Mouse (Mus musculus) MEL (cell line): ENCODE data around the gene Cenpj.

Experiments
- CTCF ChIP-seq, 3 experiments: IDR thresholded peaks in 2 of 3; conservative IDR thresholded peaks in 1 of 3; 2 replicates each; pipeline ENCODE4 v1.5.1; 2011 to 2012; ENCODE audit warnings: low read length in 3 of 3, low read depth in 2 of 3, mild to moderate bottlenecking in 2 of 3, improper control_type of control experiment in 1 of 3, inconsistent platforms in 1 of 3, mixed read lengths in 1 of 3, moderate library complexity in 1 of 3; ENCODE audit not compliant: control insufficient read depth in 1 of 3, insufficient read depth in 1 of 3, poor library complexity in 1 of 3, severe bottlenecking in 1 of 3
- E2F4 ChIP-seq: IDR thresholded peaks from 2 replicates; pipeline ENCODE4 v1.6.1; 2011; ENCODE audit warnings: low read depth, low read length, improper control_type of control experiment, borderline replicate concordance
- EP300 ChIP-seq, 2 experiments: IDR thresholded peaks; 2 replicates each; pipeline ENCODE4 v1.6.1; 2011; ENCODE audit warnings: improper control_type of control experiment in 2 of 2, low read length in 2 of 2, low read depth in 1 of 2, mild to moderate bottlenecking in 1 of 2
- MYC ChIP-seq: IDR thresholded peaks from 2 replicates; pipeline ENCODE4 v1.6.1; 2011; ENCODE audit warnings: low read depth, mild to moderate bottlenecking, low read length, improper control_type of control experiment, moderate library complexity
- NRF1 ChIP-seq: IDR thresholded peaks from 2 replicates; pipeline ENCODE4 v1.6.1; 2014; ENCODE audit warnings: low read depth, mild to moderate bottlenecking, inconsistent platforms, low read length, improper control_type of control experiment, moderate library complexity; ENCODE audit not compliant: poor library complexity, insufficient read depth, severe bottlenecking
- POLR2A ChIP-seq, 2 experiments: IDR thresholded peaks; 2 replicates each; pipeline ENCODE4 v1.6.1; 2011 to 2012; ENCODE audit warnings: low read length in 2 of 2, mild to moderate bottlenecking in 2 of 2, control low read depth in 1 of 2, improper control_type of control experiment in 1 of 2, low read depth in 1 of 2, moderate library complexity in 1 of 2; ENCODE audit not compliant: control insufficient read depth in 1 of 2, insufficient read depth in 1 of 2, poor library complexity in 1 of 2
- UBTF ChIP-seq: IDR thresholded peaks from 2 replicates; pipeline ENCODE4 v1.6.1; 2012; ENCODE audit warnings: low read depth, mild to moderate bottlenecking, inconsistent platforms, low read length, improper control_type of control experiment, moderate library complexity, borderline replicate concordance; ENCODE audit not compliant: insufficient read depth
- USF1 ChIP-seq: IDR thresholded peaks from 2 replicates; pipeline ENCODE4 v1.6.1; 2014; ENCODE audit warnings: low read depth, mild to moderate bottlenecking, inconsistent platforms, low read length, improper control_type of control experiment, moderate library complexity

DNA sequence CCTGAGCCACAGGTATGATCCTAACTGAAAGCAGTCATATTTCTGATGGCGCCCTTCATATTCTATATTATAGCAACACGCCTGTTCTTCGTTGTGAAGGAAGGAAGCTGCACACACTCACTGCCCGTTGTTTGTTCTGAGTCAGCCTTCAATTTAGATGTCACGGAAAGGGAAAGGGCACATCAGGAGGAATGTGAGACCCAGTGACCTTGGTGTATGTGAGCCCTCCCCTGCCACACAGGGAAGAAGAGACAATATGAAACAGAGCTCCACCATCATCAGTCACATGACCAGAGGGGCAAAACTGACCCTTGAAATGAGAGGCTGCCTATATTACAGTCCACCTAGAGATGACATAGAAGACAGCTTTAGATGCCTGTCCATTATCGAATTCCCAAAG is 7.1 kb upstream of the Cenpj start:
- TF ChIP-seq CTCF (IDR thresholded peaks at IDR 0.05 in 2 of 3, conservative IDR thresholded peaks at IDR 0.05 in 1 of 3; ENCODE audit: control insufficient read depth in 1 of 3, insufficient read depth in 1 of 3, low read depth in 2 of 3, low read length in 3 of 3, poor library complexity in 1 of 3, severe bottlenecking in 1 of 3) (no peak), E2F4 (no peak), POLR2A (IDR thresholded peaks at IDR 0.05; ENCODE audit: control insufficient read depth in 1 of 2, insufficient read depth in 1 of 2, low read depth in 1 of 2, low read length in 2 of 2, poor library complexity in 1 of 2) (no peak), USF1 (no peak), EP300 (IDR thresholded peaks at IDR 0.05; ENCODE audit: low read depth in 1 of 2, low read length in 2 of 2) (no peak), MYC (no peak), NRF1 (no peak), UBTF (no peak)
